Mouse (Mus musculus) heart, embryonic 12.5 days (tissue): ENCODE measurements at regions not wholly inside any gene's neighbourhood (a gene's known extent, or its start where the extent isn't known, plus 50 kb on each side); places are given as distances from the start of the nearest gene placed in this dataset.

Experiments used
- ATAC-seq: fragments of 200-750 bp; cut with Nextera tagmentation; 2 replicates; pipeline ENCODE4 v1.8.0; 2017; ENCODE audit warnings: moderate TSS enrichment, moderate library complexity; ENCODE audit not compliant: insufficient number of reproducible peaks, low FRiP score
- H3K27ac ChIP-seq: fragments of 300-500 bp; sonication (generic); 2 replicates; pipeline ENCODE4 v1.5.1; 2016; ENCODE audit warnings: mild to moderate bottlenecking, moderate library complexity; ENCODE audit not compliant: poor library complexity, severe bottlenecking
- H3K27me3 ChIP-seq: fragments of 300-500 bp; sonication (generic); replicated peaks from 2 replicates; pipeline ENCODE4 v1.6.1; 2016; ENCODE audit warnings: mild to moderate bottlenecking, moderate library complexity
- H3K36me3 ChIP-seq: fragments of 300-500 bp; sonication (generic); 2 replicates; pipeline ENCODE4 v1.6.1; 2016; ENCODE audit warnings: mild to moderate bottlenecking, moderate library complexity
- H3K4me1 ChIP-seq: fragments of 300-500 bp; sonication (generic); replicated peaks from 2 replicates; pipeline ENCODE4 v1.6.1; 2016; ENCODE audit warnings: mild to moderate bottlenecking
- H3K4me2 ChIP-seq: fragments of 300-500 bp; sonication (generic); 2 replicates; pipeline ENCODE4 v1.6.1; 2016; ENCODE audit warnings: mild to moderate bottlenecking, moderate library complexity
- H3K4me3 ChIP-seq: fragments of 300-500 bp; sonication (generic); 2 replicates; pipeline ENCODE4 v1.5.1; 2016; ENCODE audit warnings: mild to moderate bottlenecking
- H3K9ac ChIP-seq: fragments of 300-500 bp; sonication (generic); 2 replicates; pipeline ENCODE4 v1.6.1; 2016; ENCODE audit warnings: mild to moderate bottlenecking, moderate library complexity
- H3K9me3 ChIP-seq: fragments of 300-500 bp; sonication (generic); replicated peaks from 2 replicates; pipeline ENCODE4 v1.6.1; 2016; ENCODE audit warnings: mild to moderate bottlenecking, moderate library complexity
- WGBS: fragments of 180-500 bp; shearing (Covaris S2); methylation state at CpG from one replicate; pipeline ENCODE4 v1.1.7; 2016; 5-methylcytosine and 5-hydroxymethylcytosine counted together

DNA sequence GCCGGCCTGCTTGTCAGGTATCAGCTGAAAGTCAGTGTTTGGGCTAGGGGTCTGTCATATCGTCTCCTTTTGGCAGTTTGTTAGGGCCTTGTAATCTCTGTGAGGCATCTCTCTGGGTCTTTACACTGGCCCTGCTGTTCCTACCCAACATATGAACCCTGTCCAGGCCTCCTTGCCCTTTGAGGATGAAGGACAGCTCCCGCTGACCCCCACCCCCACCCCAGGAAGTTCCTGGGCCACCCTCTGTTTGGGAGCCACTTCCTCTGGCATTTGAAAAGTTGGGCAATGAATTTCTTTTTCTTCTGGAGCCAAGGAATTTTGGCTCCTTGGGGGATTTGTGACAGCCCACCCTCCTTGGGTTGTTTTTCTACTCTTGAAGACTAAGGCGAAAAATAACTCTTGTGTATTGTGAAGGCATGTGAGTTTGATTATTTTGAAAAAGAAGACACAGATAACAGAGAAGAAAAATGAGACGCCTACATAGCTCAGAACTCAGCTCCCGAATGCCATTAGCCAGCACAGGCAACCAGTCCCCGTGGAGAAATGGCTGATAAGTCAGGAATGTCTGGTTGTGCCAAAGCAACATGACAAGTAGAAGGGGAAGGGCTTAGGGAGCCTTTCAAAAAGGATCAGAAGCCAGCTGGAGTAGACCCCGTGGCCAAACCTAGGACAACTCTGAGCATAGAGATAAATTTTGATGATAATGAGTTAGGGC lies 249.5 kb downstream of the Gm49356 start:
- H3K27ac ChIP-seq, result peak overlapping the region; percentile 86
- H3K4me2 ChIP-seq, result no peak overlapping the region; the same call in 1 of the 2 replicates
- peaks cover 5% of the 10 kb centered on the region for H3K9me3 ChIP-seq
- no peaks in the 10 kb centered on the region for H3K27me3 ChIP-seq
- no peak overlapping the region for H3K9ac ChIP-seq
- H3K4me1 ChIP-seq, result peaks cover 29% of the 10 kb centered on the region
- WGBS, result 7% methylated on average over 8 of the region's 8 CpGs
- H3K4me3 ChIP-seq, result no peak overlapping the region
- H3K36me3 ChIP-seq, result no peaks in the 10 kb centered on the region
- peak; percentile 55 for ATAC-seq

DNA sequence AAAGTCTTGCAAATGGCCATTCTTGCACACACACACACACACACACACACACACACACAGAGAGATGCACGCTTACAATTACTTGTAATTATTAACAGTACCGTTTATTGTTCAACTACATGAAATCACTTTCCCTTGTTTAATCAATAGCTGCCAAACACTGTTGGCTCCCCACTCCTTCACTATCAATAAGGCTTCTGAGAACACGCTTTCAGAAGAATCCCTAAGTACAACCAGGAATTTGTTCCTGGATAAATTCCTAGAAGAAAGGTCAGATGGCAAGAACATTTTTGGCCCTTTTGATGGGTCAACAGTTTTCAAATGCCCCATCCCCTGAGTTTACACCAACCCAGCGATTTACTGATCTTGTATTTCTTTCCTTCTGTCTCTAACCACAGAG lies 252.5 kb downstream of the Gm49356 start:
- no peak overlapping the region for H3K9ac ChIP-seq
- 85% methylated on average over 4 of the region's 4 CpGs for WGBS
- H3K27ac ChIP-seq, result no peak overlapping the region
- H3K9me3 ChIP-seq, result no peaks in the 10 kb centered on the region
- no peak for ATAC-seq
- no peaks in the 10 kb centered on the region for H3K27me3 ChIP-seq
- no peaks in the 10 kb centered on the region for H3K36me3 ChIP-seq
- H3K4me1 ChIP-seq, result peaks cover 31% of the 10 kb centered on the region
- no peak overlapping the region for H3K4me2 ChIP-seq
- no peak overlapping the region for H3K4me3 ChIP-seq

- Histone ChIP-seq H3K4me2 (no peak overlapping the region), H3K36me3 (no peaks in the 10 kb centered on the region), H3K4me1 (peaks cover 29% of the 10 kb centered on the region), H3K4me3 (no peak overlapping the region), H3K9me3 (no peaks in the 10 kb centered on the region), H3K27ac (no peak overlapping the region), H3K9ac (no peak overlapping the region), H3K27me3 (no peaks in the 10 kb centered on the region)
- no peak for ATAC-seq
- WGBS, result 74% methylated on average over 9 of the region's 9 CpGs
Observed at GRCm38 (mm10) chr15:59142481-59142880, 253.4 kb downstream of the Gm49356 start.

- Histone ChIP-seq H3K4me1 (peaks cover 15% of the 10 kb centered on the region), H3K4me3 (no peak overlapping the region), H3K27ac (no peak overlapping the region), H3K27me3 (no peaks in the 10 kb centered on the region), H3K36me3 (no peaks in the 10 kb centered on the region), H3K4me2 (no peak overlapping the region), H3K9me3 (no peaks in the 10 kb centered on the region), H3K9ac (no peak overlapping the region)
- WGBS, result 95% methylated on average over 1 of the region's 1 CpGs
- ATAC-seq, result no peak
Observed at GRCm38 (mm10) chr15:59143891-59144290, 254.8 kb downstream of the Gm49356 start.

- H3K27ac ChIP-seq, result no peak overlapping the region
- no peak overlapping the region for H3K4me2 ChIP-seq
- ATAC-seq, result 0 out of 2 replicates have a peak, but pooled peaks have one; percentile 42
- H3K27me3 ChIP-seq, result no peaks in the 10 kb centered on the region
- H3K9me3 ChIP-seq, result no peaks in the 10 kb centered on the region
- no peaks in the 10 kb centered on the region for H3K36me3 ChIP-seq
- H3K4me1 ChIP-seq, result peaks cover 11% of the 10 kb centered on the region
- H3K4me3 ChIP-seq, result no peak overlapping the region
- 73% methylated on average over 5 of the region's 5 CpGs for WGBS
- no peak overlapping the region for H3K9ac ChIP-seq
Observed at GRCm38 (mm10) chr15:59145679-59146078, 256.6 kb downstream of the Gm49356 start.

DNA sequence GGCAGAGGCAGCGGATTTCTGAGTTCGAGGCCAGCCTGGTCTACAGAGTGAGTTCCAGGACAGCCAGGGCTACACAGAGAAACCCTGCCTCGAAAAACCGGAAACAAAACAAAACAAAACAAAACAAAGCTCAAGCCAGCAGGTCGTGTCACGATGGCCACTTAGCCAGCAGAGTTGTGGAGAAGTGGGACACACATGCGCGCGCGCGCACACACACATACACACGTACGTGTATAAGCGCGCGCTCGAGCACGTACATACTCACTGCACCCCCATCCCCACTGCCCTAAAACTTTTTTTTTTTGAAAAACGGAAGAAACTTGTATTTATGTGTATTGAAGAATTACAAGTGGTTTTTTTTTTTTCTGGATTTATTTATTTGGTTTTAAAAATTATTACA lies 257.0 kb downstream of the Gm49356 start:
- Histone ChIP-seq H3K4me3 (no peak overlapping the region), H3K4me1 (peaks cover 8% of the 10 kb centered on the region), H3K36me3 (no peaks in the 10 kb centered on the region), H3K4me2 (no peak overlapping the region), H3K9me3 (no peaks in the 10 kb centered on the region), H3K27ac (no peak overlapping the region), H3K9ac (no peak overlapping the region), H3K27me3 (no peaks in the 10 kb centered on the region)
- whole genome bisulfite sequencing, result 81% methylated on average over 19 of the region's 19 CpGs
- ATAC-seq, result no peak

DNA sequence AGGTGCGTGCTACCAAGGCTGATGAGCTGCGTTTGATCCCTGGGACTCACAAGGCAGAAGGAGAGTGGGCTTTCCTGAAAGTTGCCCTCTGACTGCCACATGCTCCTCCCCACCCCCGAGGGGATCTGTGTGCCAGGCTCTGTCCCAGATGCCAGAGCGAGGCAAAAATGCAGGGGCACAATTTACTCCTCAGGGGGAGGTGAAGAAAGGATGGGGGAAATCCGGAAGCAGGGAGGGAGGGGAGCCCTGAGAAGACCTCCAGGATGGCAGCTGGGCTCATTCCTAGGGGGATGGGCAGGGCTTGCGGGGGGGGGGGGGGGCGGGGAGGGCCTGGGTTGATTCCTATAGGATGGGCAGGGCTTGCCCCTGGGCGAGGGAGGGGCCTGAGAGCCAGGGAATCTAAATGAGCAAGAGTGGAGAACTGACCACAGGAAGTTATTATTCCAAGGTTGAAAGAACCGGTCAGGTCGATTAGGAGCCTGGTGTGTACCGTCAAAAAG lies 257.5 kb downstream of the Gm49356 start:
- H3K4me3 ChIP-seq, result no peak overlapping the region
- H3K27ac ChIP-seq, result no peak overlapping the region
- 22% methylated on average over 10 of the region's 11 CpGs for WGBS
- H3K36me3 ChIP-seq, result no peaks in the 10 kb centered on the region
- no peaks in the 10 kb centered on the region for H3K27me3 ChIP-seq
- H3K4me2 ChIP-seq, result no peak overlapping the region
- H3K9me3 ChIP-seq, result no peaks in the 10 kb centered on the region
- H3K4me1 ChIP-seq, result peaks cover 8% of the 10 kb centered on the region
- ATAC-seq, result no peak
- no peak overlapping the region for H3K9ac ChIP-seq

GRCm38 (mm10) chr15:59148531-59148930 lies 259.4 kb downstream of the Gm49356 start:
- no peak overlapping the region for H3K4me2 ChIP-seq
- H3K27me3 ChIP-seq, result no peaks in the 10 kb centered on the region
- no peaks in the 10 kb centered on the region for H3K36me3 ChIP-seq
- no peak for ATAC-seq
- H3K4me1 ChIP-seq, result peaks cover 5% of the 10 kb centered on the region
- WGBS, result 70% methylated on average over 5 of the region's 5 CpGs
- H3K4me3 ChIP-seq, result no peak overlapping the region
- no peak overlapping the region for H3K27ac ChIP-seq
- H3K9ac ChIP-seq, result no peak overlapping the region
- H3K9me3 ChIP-seq, result no peaks in the 10 kb centered on the region

- Histone ChIP-seq H3K4me2 (no peak overlapping the region), H3K27ac (no peak overlapping the region), H3K36me3 (no peaks in the 10 kb centered on the region), H3K9me3 (no peaks in the 10 kb centered on the region), H3K4me3 (no peak overlapping the region), H3K27me3 (no peaks in the 10 kb centered on the region), H3K9ac (no peak overlapping the region), H3K4me1 (peaks cover 23% of the 10 kb centered on the region)
- WGBS, result 73% methylated on average over 5 of the region's 5 CpGs
- ATAC-seq, result no peak
Observed at GRCm38 (mm10) chr15:59151506-59151905, 262.4 kb downstream of the Gm49356 start.

DNA sequence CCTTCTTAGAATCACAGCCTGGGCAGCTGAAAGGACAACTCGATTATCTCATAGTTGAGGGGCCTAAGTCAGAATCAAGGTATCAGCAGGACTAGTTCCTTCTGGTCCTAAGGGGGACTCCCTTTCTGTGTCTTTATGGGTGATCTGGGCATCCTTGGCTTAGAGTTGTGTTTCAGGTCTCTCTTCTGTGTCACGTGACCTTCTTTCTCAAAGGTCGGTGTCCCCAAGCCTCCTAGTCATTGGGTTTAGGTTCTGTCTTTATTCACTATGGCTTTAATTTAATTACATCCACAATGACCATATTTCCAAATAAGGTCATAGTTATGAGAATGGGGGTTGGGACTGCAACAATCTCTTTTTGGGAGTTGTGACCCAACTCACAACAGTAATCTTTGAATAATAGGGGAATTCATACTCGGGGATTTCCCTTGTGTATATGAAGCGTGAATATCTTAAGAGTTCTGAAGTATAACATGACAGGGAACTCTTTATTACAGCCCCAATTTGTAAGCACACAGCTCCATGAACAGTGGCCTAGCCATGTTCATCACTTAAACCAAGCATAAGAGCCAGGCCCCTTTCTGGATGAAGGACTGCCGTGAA lies 263.8 kb downstream of the Gm49356 start:
- H3K27me3 ChIP-seq, result no peaks in the 10 kb centered on the region
- WGBS, result 87% methylated on average over 6 of the region's 6 CpGs
- H3K4me1 ChIP-seq, result peaks cover 19% of the 10 kb centered on the region
- H3K4me2 ChIP-seq, result no peak overlapping the region
- no peak for ATAC-seq
- no peak overlapping the region for H3K4me3 ChIP-seq
- no peak overlapping the region for H3K9ac ChIP-seq
- no peak overlapping the region for H3K27ac ChIP-seq
- no peaks in the 10 kb centered on the region for H3K36me3 ChIP-seq
- no peaks in the 10 kb centered on the region for H3K9me3 ChIP-seq

- Histone ChIP-seq H3K9me3 (no peaks in the 10 kb centered on the region), H3K4me2 (no peak overlapping the region), H3K4me3 (no peak overlapping the region), H3K27ac (no peak overlapping the region), H3K36me3 (no peaks in the 10 kb centered on the region), H3K27me3 (no peaks in the 10 kb centered on the region), H3K9ac (0 out of 2 replicates have a peak overlapping the region, but pooled peaks have one; percentile 49), H3K4me1 (peaks cover 22% of the 10 kb centered on the region)
- no peak for ATAC-seq
- 73% methylated on average over 16 of the region's 16 CpGs for WGBS
Observed at GRCm38 (mm10) chr15:59153416-59154250, 264.5 kb downstream of the Gm49356 start.
